Mouse (Mus musculus) macrophage (primary cell): Measurements from ENCODE around the gene Tigd3. TPM values are rescaled to one million over a fixed set of nuclear protein-coding genes. Genes with fewer than 3 reads are reported as not detected.
A peak's percentile ranks its signal among the peaks of the same experiment; 100 is the strongest.

Experiments
- H3K27ac ChIP-seq: fragments of 350-480 bp; formaldehyde crosslinking; 2 replicates; pipeline ENCODE4 v1.9.0; 2021
- H3K36me3 ChIP-seq: fragments of 350-480 bp; formaldehyde crosslinking; 2 replicates; pipeline ENCODE4 v1.9.0; 2021; ENCODE audit errors: inconsistent target
- H3K4me3 ChIP-seq: fragments of 350-480 bp; formaldehyde crosslinking; 2 replicates; pipeline ENCODE4 v1.9.0; 2021; ENCODE audit errors: inconsistent target
- H3K79me2 ChIP-seq: fragments of 350-480 bp; formaldehyde crosslinking; 2 replicates; pipeline ENCODE4 v1.9.0; 2021; ENCODE audit errors: inconsistent target
- WGBS: methylation state at CpG from one replicate; pipeline ENCODE4 v1.1.7; 2026; ENCODE audit warnings: inconsistent platforms; ENCODE audit not compliant: missing documents; 5-methylcytosine and 5-hydroxymethylcytosine counted together
- polyA plus RNA-seq: library from polyadenylated mRNA; stranded (reverse); fragments of 250-400 nt; gene quantifications from 3 replicates; pipeline ENCODE4 v1.2.4, GENCODE M21; 2018; ENCODE audit warnings: inconsistent platforms

The Tigd3 gene
- polyA plus RNA-seq, 1 experiment from 2014 or later: 0.16 TPM

DNA sequence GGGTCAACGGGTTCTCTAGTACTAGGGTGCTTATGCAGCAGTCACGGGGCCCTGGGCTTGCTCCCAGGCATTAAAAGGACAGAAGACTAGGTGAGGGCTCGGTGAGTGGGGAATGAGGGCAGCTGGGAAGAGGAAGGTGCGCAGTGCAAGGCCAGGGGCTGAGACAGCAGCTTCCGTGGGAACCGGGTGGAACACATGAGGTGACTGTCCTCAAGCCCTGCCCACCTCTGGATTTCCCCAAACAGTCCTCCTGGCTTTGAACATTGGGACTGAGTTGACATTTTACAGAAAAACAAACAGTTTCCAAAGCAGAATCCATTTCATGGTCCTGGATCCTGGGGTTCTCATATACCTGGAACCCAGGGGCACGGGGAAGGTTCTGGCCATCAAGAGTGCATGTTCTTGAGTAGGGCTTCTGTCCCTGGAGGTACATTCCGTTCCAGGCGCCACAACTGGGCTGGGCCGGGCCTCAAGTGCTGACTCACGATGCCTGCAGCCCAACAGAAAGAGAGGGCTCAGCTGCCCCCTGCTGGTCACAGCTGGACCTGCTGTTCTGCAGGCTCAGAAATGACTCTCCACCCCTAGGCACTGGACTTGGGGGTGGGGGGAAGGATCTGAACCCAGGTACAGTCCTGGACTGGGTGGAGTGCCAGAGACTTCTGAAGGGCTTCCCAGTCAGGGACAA lies 44.0 kb downstream of the Tigd3 start:
- H3K79me2 ChIP-seq: peaks cover 45% of the 10 kb centered on the region
- H3K4me3 ChIP-seq: peak overlapping the region; percentile 49; the same call in 1 of the 2 replicates
- H3K36me3 ChIP-seq: peaks cover 15% of the 10 kb centered on the region; the same call in 1 of the 2 replicates
- 10% methylated on average over 8 of the region's 11 CpGs for WGBS
- peak overlapping the region; percentile 100 for H3K27ac ChIP-seq

DNA sequence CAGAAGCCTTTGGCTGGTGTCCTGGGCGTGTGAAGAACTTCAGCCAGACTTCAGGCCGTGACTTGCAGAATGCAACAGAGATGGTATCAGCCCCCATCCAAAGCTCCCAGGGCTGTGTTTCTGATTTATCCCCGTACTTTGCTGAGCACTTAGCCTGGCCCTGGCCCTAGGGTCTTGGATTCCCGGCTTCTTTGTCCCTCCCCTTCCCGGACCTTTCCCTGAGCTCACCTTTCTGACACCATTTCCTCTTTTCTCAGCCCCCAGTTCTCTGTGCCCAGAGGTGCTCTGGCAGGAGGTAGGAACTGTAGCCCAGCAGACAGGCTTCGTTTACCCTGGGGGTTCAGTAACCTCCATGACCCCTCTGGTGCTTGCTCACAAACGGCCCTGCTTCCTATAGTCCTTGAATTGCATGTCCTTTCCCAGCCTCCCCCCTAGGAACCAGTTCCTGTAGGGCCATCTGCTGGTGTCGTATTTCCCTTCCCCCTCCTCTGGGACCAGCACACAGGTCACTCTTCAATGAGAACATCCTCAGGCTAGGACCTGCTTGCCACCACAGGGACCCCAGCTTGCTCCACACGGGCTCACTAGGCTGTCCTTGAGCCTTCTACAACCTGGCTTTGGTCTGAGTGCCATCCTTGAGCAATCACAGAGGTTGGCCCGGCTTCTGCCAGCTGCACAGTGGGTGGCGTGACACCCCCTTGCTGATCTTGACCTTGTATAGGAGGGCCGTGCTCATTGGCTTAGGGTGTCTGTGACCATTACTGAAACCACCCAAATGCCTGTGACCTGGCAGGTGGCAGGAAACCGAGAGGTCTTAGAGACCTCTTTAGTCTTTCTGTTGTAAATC lies 44.9 kb downstream of the Tigd3 start:
- H3K79me2 ChIP-seq: peaks cover 55% of the 10 kb centered on the region
- H3K4me3 ChIP-seq: peak overlapping the region; percentile 49
- peak overlapping the region; percentile 100 for H3K27ac ChIP-seq
- 5% methylated on average over 13 of the region's 13 CpGs for WGBS
- peaks cover 9% of the 10 kb centered on the region; the same call in 1 of the 2 replicates for H3K36me3 ChIP-seq

DNA sequence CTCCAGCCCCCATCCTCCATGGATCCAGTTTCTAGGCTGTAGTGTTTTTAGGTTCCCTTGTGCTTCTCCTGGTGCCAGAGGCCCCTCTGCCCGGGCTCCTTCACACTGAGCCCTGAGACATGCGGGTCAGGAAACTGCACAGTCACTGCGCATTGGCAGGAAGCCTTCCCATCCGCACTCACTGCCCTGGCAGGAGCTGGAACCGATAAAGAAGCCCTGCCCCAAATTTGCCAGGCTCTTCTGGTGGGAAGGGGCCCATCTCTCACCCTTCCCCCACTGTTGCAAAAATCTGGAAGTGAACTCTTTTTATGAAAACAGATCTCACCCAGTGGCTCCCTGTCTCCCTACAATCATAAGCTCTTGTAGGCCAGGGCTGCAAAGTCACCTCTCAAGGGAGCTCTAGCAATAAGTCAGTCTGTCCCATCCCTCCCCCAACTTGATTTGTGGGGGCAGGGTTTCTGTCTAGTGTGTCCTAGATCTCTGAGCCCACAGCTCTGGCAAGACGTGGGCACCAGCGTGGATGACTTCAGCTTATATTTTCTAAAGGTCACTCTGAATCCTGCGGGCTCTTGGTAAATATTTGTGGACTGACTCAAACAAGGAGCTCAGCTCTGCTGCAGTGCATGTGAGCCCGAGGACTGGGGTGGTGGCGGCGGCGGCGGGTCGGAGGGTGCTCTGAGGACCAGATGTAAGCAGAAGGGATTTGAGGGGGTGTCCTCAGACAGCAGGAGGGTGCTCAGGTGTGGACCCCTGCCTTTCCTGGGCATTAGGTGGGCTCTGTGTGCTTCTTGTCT lies 45.7 kb downstream of the Tigd3 start:
- WGBS: 5% methylated on average over 7 of the region's 14 CpGs

DNA sequence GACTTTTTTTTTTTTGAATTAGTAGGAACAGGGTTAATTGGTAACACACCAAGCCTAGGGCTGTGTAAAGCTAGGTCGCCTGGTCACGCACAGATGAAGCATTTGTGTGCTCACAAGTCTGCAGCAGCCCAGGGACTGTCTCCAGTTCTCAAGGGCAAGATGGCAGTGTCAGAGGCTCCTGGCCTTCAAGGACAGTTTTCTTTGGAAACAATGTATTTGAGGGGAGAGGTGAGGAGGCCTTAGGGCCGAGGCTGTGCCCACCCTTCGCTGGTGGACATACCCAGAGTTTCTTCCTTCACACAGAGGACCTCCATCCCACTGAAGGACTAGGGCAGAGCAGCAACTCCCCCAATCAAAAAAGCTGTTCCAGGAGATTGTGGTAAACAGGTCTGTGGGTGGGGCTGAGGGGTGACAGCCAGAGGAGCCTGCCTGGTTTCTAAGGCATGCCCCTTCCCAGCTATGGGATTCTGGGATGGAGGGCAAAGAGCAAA lies 46.6 kb downstream of the Tigd3 start:
- WGBS: 36% methylated on average over 4 of the region's 4 CpGs
- peak overlapping the region; percentile 49; the same call in 1 of the 2 replicates for H3K4me3 ChIP-seq

More for the DNA sequence above, 45.7 kb downstream of the Tigd3 start:
- peak overlapping the region; percentile 100 for H3K27ac ChIP-seq
- H3K36me3 ChIP-seq: peaks cover 9% of the 10 kb centered on the region; the same call in 1 of the 2 replicates
- peaks cover 63% of the 10 kb centered on the region for H3K79me2 ChIP-seq
- H3K4me3 ChIP-seq: peak overlapping the region; percentile 49

DNA sequence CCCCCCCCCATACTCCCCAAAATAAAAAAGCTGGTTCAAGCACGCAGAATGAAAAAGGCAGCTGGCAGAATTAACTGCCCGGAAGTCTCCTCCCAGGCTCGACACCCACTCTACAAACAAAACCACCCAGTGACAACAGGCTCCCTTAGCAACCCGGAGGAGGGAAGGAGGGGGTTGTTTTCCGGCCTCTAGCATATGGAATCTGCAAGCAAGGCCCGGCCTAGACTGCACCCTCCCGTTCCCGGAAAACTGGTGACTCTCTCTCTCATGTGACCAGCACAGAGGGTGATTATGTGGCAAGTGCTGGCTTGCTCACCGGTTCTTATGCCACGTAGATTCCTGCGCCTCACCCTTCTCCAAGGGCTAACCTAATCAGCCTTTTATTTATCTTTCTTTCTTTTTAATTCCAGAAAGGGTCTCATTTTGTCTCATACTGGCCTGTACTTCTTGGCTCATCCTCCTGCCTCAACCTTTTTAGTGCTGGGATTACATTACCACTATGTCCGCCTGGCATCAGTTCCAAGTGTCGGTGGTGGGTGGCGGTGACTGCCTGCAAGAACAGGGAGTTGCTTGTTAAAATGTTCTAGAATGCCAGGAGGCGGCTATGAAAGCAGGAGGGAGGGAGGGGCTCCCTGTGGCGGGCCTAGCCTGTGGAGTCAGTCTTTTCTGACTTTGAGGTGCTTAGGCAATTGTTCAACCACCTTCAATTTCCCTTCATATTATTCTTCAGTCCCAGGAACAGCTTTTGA lies 47.2 kb downstream of the Tigd3 start:
- 6% methylated on average over 15 of the region's 16 CpGs for WGBS
- Histone ChIP-seq H3K79me2 (peaks cover 78% of the 10 kb centered on the region), H3K36me3 (no peaks in the 10 kb centered on the region), H3K4me3 (no peak overlapping the region; the same call in 1 of the 2 replicates), H3K27ac (peak overlapping the region; percentile 100)

More for the DNA sequence above, 46.6 kb downstream of the Tigd3 start:
- H3K36me3 ChIP-seq: peaks cover 4% of the 10 kb centered on the region; the same call in 1 of the 2 replicates
- peaks cover 72% of the 10 kb centered on the region for H3K79me2 ChIP-seq
- H3K27ac ChIP-seq: peak overlapping the region; percentile 100

DNA sequence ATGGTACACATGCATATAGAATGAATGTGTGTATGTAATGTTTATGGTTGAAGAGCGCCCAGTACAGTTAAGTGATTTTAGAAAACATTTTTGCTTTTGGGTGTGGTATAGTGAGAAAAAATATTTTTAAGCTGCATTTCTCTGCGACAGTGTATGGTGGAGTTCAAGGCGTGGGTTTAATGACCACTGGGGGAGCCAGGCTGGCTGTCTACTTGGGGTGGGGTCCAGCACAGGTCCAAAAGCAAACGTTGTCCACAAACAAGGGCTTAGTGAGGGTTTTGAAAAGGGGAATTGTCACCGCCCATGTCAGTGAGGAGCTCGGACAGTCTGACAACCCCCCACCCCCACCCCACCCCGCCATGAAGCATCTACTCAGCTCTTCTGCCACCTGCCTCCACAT lies 47.8 kb downstream of the Tigd3 start:
- 3% methylated on average over 6 of the region's 7 CpGs for WGBS
- Histone ChIP-seq H3K79me2 (peaks cover 81% of the 10 kb centered on the region), H3K27ac (peak overlapping the region; percentile 100), H3K36me3 (no peaks in the 10 kb centered on the region), H3K4me3 (peak overlapping the region; percentile 18; the same call in 1 of the 2 replicates)

DNA sequence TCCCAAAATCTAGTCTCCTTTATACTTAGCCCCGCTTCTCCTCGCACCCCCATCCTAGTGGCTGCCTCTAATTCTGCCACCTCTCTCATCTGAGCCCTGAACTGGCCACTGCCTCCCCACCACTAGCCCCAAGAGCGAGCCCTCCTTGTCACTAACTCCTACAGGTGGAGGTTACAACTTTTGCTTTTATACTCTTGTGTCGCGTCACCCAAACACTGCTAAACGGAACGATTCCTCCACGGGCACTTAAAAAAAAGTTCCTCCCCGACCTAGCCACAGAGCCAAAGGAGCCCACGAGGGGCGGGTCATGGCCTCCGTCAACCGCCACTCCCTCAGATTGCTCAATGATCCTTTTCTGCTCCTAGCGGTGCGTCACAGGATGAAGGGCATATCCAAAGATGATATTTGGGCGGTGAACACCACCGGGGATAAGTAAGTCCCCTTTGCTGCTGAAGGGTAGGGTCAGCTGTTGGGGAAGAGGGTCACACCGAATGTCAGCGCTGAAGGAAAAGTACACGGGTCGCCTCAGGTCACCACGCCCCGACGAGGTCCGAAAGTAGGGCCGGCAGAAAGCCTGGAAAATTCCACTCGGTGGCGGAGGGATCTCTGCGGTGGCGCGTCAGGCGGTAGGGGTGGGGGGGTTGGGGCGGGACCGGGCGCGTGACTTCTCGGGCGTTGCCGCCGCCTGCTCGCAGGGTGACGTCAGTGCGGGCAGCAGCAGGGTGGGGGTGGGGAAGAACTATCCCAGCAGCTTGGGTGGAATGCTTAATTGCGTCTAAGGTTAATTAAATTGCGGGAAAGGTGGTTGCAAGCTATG lies 48.4 kb downstream of the Tigd3 start:
- H3K79me2 ChIP-seq: peaks cover 81% of the 10 kb centered on the region
- under 1% methylated on average over 45 of the region's 45 CpGs for WGBS
- peak overlapping the region; percentile 100 for H3K27ac ChIP-seq
- H3K4me3 ChIP-seq: peak overlapping the region; percentile 98
- H3K36me3 ChIP-seq: no peaks in the 10 kb centered on the region

- H3K79me2 ChIP-seq: peaks cover 83% of the 10 kb centered on the region
- peak overlapping the region; percentile 98 for H3K4me3 ChIP-seq
- 1% methylated on average over 12 of the region's 12 CpGs for WGBS
- H3K27ac ChIP-seq: peak overlapping the region; percentile 100
- H3K36me3 ChIP-seq: no peaks in the 10 kb centered on the region
Observed at GRCm38 (mm10) chr19:5844831-5845318, 49.1 kb downstream of the Tigd3 start.

DNA sequence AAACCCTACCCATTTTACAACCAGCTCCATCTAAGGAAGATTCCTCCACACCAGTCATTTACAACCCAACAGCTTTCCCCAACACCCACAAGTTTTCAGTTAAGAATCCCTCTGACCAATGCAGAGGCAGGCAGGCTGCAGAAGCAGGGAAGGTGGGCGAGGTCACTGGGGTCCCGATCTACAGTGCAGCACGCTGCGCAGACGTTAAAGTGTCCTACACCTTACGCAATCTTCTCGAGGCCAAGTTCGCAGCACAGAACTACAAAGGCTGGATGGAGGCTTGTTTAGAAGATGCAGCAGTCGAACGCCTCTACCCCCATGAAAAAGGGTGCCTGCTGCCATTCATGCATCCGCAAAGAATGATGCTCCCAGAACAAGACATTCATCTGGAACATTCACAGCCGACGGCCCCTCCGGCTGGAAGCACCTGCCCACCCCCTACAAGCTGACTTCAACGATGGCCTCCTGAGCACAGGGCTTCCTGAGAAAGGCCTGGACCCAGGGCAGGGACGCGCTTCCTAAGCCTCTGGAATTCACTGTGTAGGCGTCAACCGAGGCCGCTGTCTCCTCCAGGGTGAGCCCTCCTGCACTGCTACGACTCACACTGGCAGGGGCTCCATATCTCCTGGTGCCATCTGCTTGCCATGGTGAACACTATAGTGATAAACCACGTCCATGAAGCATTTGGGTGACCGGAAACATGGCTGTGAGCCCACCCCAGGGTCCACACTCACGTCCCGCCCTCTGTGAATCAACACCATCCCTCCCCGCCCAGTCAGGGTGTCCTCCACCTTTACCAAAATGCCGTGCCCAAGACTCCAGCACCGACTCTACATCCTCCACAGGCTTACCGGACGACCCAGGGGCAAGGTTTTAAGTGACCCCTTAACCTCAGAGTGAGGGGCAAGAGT lies 49.9 kb downstream of the Tigd3 start:
- WGBS: 0% methylated on average over 23 of the region's 30 CpGs
- Histone ChIP-seq H3K79me2 (peaks cover 83% of the 10 kb centered on the region), H3K4me3 (peak overlapping the region; percentile 98), H3K36me3 (no peaks in the 10 kb centered on the region), H3K27ac (peak overlapping the region; percentile 100)

DNA sequence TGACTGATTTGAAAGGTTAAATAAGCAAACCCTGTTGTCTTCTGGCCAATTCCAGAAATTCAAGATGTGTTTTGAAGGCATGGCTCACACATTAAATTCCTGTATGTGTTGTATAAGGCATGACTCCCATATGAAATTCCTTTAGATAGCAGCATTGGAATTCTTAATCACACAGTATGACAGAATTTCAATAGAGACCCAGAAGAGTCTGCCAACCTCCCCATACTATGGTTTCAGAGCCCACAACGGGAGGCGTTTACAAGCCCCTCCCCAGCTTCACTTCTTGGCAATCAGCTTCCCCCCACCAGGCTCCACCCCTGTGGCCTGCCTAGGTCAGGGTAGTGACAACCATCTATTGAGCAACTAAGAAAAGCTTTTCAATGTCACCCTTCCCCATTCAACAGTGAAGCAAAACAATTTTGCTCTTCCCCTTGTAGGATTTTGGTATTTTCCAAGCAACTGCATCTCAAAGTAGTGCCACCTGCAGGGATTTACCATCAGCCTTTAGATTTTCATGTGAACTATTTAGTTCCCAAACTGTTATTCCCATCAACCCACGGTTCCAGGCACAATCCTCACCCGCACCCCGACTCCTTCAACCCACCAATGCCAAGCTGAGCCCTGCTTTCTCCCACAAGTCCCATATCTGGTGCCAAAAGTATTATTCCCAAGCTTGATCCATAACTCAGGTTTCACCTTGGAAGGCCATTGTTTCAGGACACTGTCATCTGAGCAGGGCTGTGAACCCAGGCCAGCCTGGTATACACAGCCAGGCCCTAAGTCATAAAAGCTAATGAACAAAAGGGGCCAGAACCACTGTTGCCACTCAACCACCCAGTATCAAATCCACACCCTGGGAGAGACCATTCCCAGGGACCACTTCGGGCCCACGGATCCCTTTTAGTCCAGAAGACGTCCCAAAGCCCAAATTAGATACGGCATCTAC lies 50.9 kb downstream of the Tigd3 start:
- H3K4me3 ChIP-seq: peak overlapping the region; percentile 98
- no peaks in the 10 kb centered on the region for H3K36me3 ChIP-seq
- H3K79me2 ChIP-seq: peaks cover 83% of the 10 kb centered on the region
- 15% methylated on average over 6 of the region's 9 CpGs for WGBS
- H3K27ac ChIP-seq: peak overlapping the region; percentile 100
